Mouse (Mus musculus) cortical plate, adult 2 months (tissue): ENCODE data around the gene Gm27029.
"Not testable (repeated sequence)": the region's sequence is repeated elsewhere in the genome, so short reads cannot be mapped to it uniquely, and the experiment has no call there.

Experiments
- CTCF ChIP-seq: fragments of 200-500 bp; IDR thresholded peaks from 2 replicates; pipeline ENCODE4 v1.5.1; 2011; ENCODE audit warnings: mild to moderate bottlenecking, control low read depth, low read length; ENCODE audit not compliant: insufficient read depth; ENCODE audit errors: extremely low read depth
- POLR2A ChIP-seq: fragments of 200-500 bp; IDR thresholded peaks from 2 replicates; pipeline ENCODE4 v1.6.1; 2011; ENCODE audit warnings: mild to moderate bottlenecking, low read length, control low read depth; ENCODE audit not compliant: insufficient read depth; ENCODE audit errors: extremely low read depth

GRCm38 (mm10) chr11:101378196-101378595 is 46.4 kb downstream of the Gm27029 start:
- TF ChIP-seq POLR2A, CTCF: not testable (repeated sequence)
